Mouse (Mus musculus) adrenal gland, postnatal 4 days (tissue): Measurements from ENCODE around the gene Fam160a2. TPM values are rescaled to one million over a fixed set of nuclear protein-coding genes. Genes with fewer than 3 reads are reported as not detected.
"Not testable (repeated sequence)": the region's sequence is repeated elsewhere in the genome, so short reads cannot be mapped to it uniquely, and the experiment has no call there.

Experiments used
- DNase-seq, 2 experiments: peaks; one replicate each; pipeline ENCODE4 v3.0.0; 2021 to 2022; ENCODE audit warnings: low spot score in 2 of 2, mixed read lengths in 2 of 2
- total RNA-seq, 2 experiments: library from RNA; stranded (reverse); gene quantifications; 2 replicates each; pipeline ENCODE4 v1.2.3; 2021

Fam160a2 gene
- total RNA-seq, 2 experiments from 2014 or later = 35.0 to 41.9 TPM

- DNase-seq = no peak
These were observed 4.6 kb downstream of the Fam160a2 start for GRCm38 (mm10) chr7:105395131-105395820.

- DNase-seq = no peak
These were observed 5.2 kb downstream of the Fam160a2 start for GRCm38 (mm10) chr7:105394606-105395005.

DNA sequence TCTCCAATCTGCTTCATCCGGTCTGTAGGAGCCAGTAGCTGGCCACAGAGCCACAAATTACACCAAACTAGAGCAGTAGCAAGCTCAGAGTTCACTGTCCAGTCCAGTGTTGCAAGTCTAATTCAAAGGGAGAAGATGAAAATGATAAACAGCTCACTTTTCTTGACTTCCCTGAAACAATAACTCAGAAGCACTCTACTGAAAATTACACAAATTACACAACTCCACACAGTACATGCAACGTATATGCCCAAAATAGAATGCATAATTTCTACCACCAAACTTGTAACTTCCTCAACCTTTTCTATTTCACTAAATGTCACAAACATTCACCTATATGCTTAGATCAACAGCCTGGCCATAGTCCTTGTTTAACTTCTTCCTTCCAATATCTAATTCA lies 9.6 kb downstream of the Fam160a2 start:
- no peak for DNase-seq

DNA sequence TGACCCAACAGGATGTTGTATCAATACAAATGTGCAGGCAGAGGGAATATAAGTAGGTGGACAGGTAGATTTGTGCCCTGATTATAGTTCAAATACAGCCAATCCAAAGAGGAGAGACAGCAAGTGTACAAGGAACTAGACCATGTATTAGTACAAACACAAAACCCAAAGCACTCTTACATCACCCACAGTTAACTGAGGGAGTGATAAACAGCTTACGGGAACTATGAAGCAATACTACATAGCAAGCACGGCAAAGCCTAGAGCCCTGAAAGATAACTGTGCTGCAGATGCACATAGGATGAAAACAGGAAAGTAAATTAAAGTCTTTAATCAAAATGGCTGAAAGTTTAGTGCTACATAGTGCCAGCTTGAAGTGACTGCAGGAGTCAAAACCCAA lies 12.2 kb downstream of the Fam160a2 start:
- DNase-seq = no peak

DNA sequence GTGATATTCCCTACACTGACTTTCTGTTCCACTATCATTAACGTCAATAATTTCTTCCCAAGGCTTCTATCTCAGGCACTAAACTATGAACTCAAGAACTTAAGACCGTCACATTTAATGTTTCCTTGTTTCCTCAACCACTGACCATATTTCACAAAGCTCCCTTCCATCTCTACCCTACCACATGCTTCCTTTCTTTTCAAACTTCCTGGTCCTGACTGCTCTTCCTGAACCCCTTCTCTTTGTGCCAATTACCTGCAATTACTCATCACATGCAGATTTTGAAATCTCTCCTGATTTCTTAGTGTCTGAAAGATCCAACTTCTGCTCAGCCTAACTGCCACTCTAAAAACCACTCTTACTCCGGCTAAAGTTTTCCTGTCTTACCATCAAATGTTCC lies 19.5 kb downstream of the Fam160a2 start:
- no peak for DNase-seq

GRCm38 (mm10) chr7:105374866-105375265 lies 25.0 kb downstream of the Fam160a2 start, which contains the start of gene Gm5901:
TSS of gene Gm5901 (plus strand) at chr7:105375038.
- DNase-seq = no peak

GRCm38 (mm10) chr7:105373976-105374375 lies 25.9 kb downstream of the Fam160a2 start:
- no peak for DNase-seq

DNA sequence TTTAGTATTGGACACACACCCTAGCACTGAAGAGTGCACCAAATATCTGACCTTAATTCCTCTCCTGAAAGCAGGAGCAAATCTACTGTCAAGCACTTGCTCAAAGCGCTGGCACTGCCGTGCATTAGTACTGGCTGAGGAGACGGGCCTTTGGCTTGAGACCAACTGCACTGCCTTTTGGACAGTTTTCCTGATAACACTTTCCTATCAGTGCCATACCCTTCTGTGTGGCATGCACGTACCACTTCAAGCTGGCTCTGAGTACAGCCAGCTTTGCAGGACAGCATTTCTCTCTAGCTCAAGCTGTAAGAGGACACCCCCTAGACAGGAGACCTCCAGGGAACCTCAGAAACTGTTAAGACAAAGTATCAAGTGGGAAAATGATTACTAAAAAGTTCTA lies 26.3 kb downstream of the Fam160a2 start:
- no peak for DNase-seq

- no peak for DNase-seq
These were observed 26.9 kb downstream of the Fam160a2 start for GRCm38 (mm10) chr7:105372912-105373311.

DNA sequence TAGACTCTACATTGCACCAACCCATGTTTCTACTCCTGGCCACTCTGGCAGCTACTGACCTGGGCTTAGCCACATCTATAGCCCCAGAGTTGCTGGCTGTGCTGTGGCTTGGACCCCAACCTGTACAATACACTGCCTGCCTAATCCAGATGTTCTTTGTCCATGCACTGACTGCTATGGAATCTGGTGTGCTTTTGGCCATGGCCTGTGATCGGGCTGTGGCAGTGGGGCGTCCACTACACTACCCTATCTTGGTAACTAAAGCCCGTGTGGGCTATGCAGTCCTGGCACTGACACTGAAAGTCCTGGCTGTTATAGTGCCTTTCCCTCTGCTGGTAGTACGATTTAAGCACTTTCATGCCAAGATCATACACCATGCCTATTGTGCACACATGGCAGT lies 31.3 kb downstream of the Fam160a2 start:
- DNase-seq = no peak

GRCm38 (mm10) chr7:105367930-105368329 lies 31.9 kb downstream of the Fam160a2 start, which contains the start of gene Olfr692:
TSS of gene Olfr692 (plus strand) at chr7:105368230.
- no peak for DNase-seq

DNA sequence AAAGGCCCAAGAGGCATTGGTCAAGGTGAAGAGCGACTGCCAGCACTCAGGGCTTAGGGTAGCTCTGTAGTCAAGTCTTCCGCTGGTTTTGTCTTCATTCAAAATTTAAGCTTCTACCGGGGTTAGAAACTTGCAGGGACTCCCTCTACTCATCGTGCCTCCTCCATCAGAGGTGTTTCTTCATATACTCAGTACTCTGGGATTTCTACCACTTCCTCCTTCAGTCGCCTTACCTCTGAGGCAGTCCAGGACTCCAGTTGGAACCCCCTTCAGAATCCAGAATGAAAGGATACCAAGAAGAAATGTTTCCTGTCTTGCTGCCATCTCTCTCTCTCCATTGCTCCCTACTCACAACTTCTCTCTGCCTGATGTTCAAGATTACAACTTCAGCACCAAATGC lies 32.6 kb downstream of the Fam160a2 start:
- no peak for DNase-seq

GRCm38 (mm10) chr7:105361713-105362112 lies 38.1 kb downstream of the Fam160a2 start:
- no peak for DNase-seq

DNA sequence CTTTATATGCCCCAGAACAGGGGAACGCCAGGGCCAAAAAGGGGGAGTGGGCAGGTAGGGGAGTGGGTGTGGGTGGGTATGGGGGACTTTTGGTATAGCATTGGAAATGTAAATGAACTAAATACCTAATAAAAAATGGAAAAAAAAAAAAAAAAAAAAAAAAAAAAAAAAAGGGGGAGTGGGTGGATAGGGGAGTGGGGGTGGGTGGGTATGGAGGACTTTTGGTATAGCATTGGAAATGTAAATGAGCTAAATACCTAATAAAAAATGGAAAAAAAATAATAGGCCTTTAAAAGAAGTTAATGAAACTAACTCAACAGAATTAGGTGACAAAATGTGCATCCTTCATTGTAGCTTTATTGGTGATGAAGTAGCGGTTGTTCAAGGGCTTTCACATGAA lies 43.4 kb downstream of the Fam160a2 start:
- DNase-seq = not testable (repeated sequence)

GRCm38 (mm10) chr7:105356064-105356463 lies 43.8 kb downstream of the Fam160a2 start:
- DNase-seq = not testable (repeated sequence)

GRCm38 (mm10) chr7:105342752-105343151 lies 57.1 kb downstream of the Fam160a2 start:
- no peak for DNase-seq

GRCm38 (mm10) chr7:105342170-105342569 lies 57.7 kb downstream of the Fam160a2 start, which contains the start of gene Olfr691:
TSS of gene Olfr691 (minus strand) at chr7:105342270.
- DNase-seq = no peak

GRCm38 (mm10) chr7:105334004-105334403 lies 65.8 kb downstream of the Fam160a2 start, which contains the start of gene Olfr690:
TSS of gene Olfr690 (minus strand) at chr7:105334104.
- no peak for DNase-seq

DNA sequence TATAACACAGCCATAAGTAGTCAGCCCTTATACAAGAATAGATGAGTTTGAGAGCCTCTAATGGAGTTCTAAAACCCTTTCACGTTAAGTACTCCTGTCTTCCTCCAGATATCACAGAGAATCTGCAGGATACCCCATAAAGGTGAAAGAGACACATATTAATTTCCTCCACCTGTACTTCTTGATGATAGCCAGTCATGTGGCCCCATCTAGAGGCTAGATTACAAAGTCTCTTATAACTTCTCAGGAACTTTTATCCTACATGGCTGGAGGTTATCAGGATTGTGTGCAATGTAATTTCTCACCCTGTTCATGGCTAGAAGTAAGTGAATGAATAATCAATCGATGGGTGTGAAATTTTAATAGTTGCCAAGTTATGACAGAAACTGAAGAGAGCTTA lies 74.6 kb downstream of the Fam160a2 start:
- no peak for DNase-seq
